Mouse (Mus musculus) CH12.LX (cell line): Measurements from ENCODE around the gene Prrc2a.

Source experiments
- BHLHE40 ChIP-seq: IDR thresholded peaks from 2 replicates; pipeline ENCODE4 v1.6.1; 2011; ENCODE audit warnings: mild to moderate bottlenecking, low read depth, low read length, improper control_type of control experiment
- CTCF ChIP-seq, 2 experiments: IDR thresholded peaks in 1 of 2; conservative IDR thresholded peaks in 1 of 2; 2 replicates each; pipeline ENCODE4 v1.5.1; 2011 to 2012; ENCODE audit warnings: low read depth in 2 of 2, low read length in 2 of 2, improper control_type of control experiment in 1 of 2, inconsistent platforms in 1 of 2, mild to moderate bottlenecking in 1 of 2, moderate library complexity in 1 of 2
- ELF1 ChIP-seq: IDR thresholded peaks from 2 replicates; pipeline ENCODE4 v1.6.1; 2014; ENCODE audit warnings: low read depth, mild to moderate bottlenecking, inconsistent platforms, low read length, improper control_type of control experiment
- EP300 ChIP-seq: IDR thresholded peaks from 2 replicates; pipeline ENCODE4 v1.6.1; 2011; ENCODE audit warnings: low read length, improper control_type of control experiment
- HCFC1 ChIP-seq: IDR thresholded peaks from 2 replicates; pipeline ENCODE4 v1.6.1; 2012; ENCODE audit warnings: low read depth, mild to moderate bottlenecking, inconsistent platforms, low read length, improper control_type of control experiment
- MAX ChIP-seq: IDR thresholded peaks from 2 replicates; pipeline ENCODE4 v1.6.1; 2011; ENCODE audit warnings: low read length, improper control_type of control experiment
- MAZ ChIP-seq: IDR thresholded peaks from 2 replicates; pipeline ENCODE4 v1.6.1; 2012; ENCODE audit warnings: low read depth, mild to moderate bottlenecking, inconsistent platforms, low read length, improper control_type of control experiment, moderate library complexity
- POLR2A ChIP-seq: IDR thresholded peaks from 2 replicates; pipeline ENCODE4 v1.6.1; 2011; ENCODE audit warnings: low read depth, mild to moderate bottlenecking, improper control_type of control experiment, low read length
- TBP ChIP-seq: conservative IDR thresholded peaks from 2 replicates; pipeline ENCODE4 v1.6.1; 2011; ENCODE audit warnings: low read depth, low read length, improper control_type of control experiment
- USF2 ChIP-seq: conservative IDR thresholded peaks from 2 replicates; pipeline ENCODE4 v1.6.1; 2011; ENCODE audit warnings: low read depth, low read length, improper control_type of control experiment
- ZKSCAN1 ChIP-seq: IDR thresholded peaks from 2 replicates; pipeline ENCODE4 v1.6.1; 2012; ENCODE audit warnings: low read depth, inconsistent platforms, low read length, improper control_type of control experiment, borderline replicate concordance

GRCm38 (mm10) chr17:35102299-35102698 lies 62.4 kb downstream of the Prrc2a start:
- TF ChIP-seq POLR2A (no peak), BHLHE40 (no peak), HCFC1 (no peak), CTCF (conservative IDR thresholded peaks at IDR 0.05 in 1 of 2, IDR thresholded peaks at IDR 0.05 in 1 of 2; ENCODE audit: low read depth in 2 of 2, low read length in 2 of 2) (no peak), EP300 (no peak), MAX (no peak), ELF1 (no peak), MAZ (no peak), TBP (no peak), ZKSCAN1 (no peak), USF2 (no peak)
